ENCODE assay signal across 22 mouse cellular contexts in the genomic region with DNA sequence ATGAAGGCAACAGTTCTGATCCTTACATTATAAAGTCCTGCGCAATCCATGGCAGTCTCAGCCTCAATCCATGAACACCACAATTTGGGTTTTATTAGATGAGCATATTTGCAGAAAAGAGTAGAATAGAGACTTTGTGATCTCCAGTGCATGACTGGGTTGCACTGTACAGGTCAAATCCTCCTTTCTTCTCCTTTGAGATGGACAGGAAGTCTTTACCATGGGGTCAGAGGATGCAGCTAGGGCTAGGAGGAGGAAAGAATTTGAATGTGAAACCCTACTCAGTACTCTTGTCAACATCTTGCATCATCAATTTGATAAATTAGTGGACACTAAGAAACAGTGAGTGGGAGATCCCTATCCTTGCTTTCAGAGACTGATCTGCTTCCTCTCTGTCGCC.
A peak's percentile ranks its signal among the peaks of the same experiment; 100 is the strongest.
DNase-seq lines count a peak whose midpoint lies in the region; ATAC-seq and TF ChIP-seq lines count a peak whose summit lies in the region.
"Had no signal": no experiment of that assay in that cellular context is flagged by ENCODE, and none has a peak within 500 bp of the region (broad histone marks: within the 10 kb centered on the region; RNA-seq: fewer than 3 reads in every experiment).

No protein-coding gene starts in this region.

- H3K9me3 ChIP-seq in kidney, embryonic 14.5 days (ENCODE audit: control insufficient read depth, low read length) = no peaks in the 10 kb centered on the region
- H3K9me3 ChIP-seq in kidney, embryonic 15.5 days (replicated peaks) = no peaks in the 10 kb centered on the region
- no peaks in the 10 kb centered on the region for H3K9me3 ChIP-seq in kidney, embryonic 16.5 days (ENCODE audit: low read length)
- H3K9me3 ChIP-seq in kidney, postnatal 0 days (replicated peaks; ENCODE audit: low read length) = no peaks in the 10 kb centered on the region
- H3K9me3 ChIP-seq: G1E had no signal

- no peak overlapping the region for H3K9ac ChIP-seq in kidney, embryonic 14.5 days (ENCODE audit: low read depth, low read length)
- no peak overlapping the region for H3K9ac ChIP-seq in kidney, embryonic 15.5 days
- no peak overlapping the region for H3K9ac ChIP-seq in kidney, embryonic 16.5 days (replicated peaks; ENCODE audit: low read length)
- H3K9ac ChIP-seq in kidney, postnatal 0 days (ENCODE audit: low read depth, low read length) = no peak overlapping the region

- ATAC-seq in kidney, embryonic 14.5 days (ENCODE audit: low FRiP score, low TSS enrichment) = peak; percentile 87; the same call in 1 of the 2 replicates
- ATAC-seq in kidney, embryonic 15.5 days (replicated peaks; ENCODE audit: low FRiP score) = peak; percentile 90
- ATAC-seq in kidney, embryonic 16.5 days (ENCODE audit: low FRiP score, low TSS enrichment) = peak; percentile 87; the same call in 1 of the 2 replicates
- no peak for ATAC-seq in kidney, postnatal 0 days (replicated peaks; ENCODE audit: low FRiP score, low read depth)
- ATAC-seq: activated CD4-positive, CD25-positive, alpha-beta regulatory T cell, adult 4 months; CD4-positive, CD25-positive, alpha-beta regulatory T cell, adult 4 months; Patski had no signal

- no peaks in the 10 kb centered on the region for H3K4me1 ChIP-seq in kidney, embryonic 14.5 days (ENCODE audit: control insufficient read depth, insufficient read depth, low read length)
- H3K4me1 ChIP-seq in kidney, embryonic 15.5 days = no peaks in the 10 kb centered on the region
- H3K4me1 ChIP-seq in kidney, embryonic 16.5 days (ENCODE audit: insufficient read depth, low read length) = no peaks in the 10 kb centered on the region
- H3K4me1 ChIP-seq in kidney, postnatal 0 days (replicated peaks; ENCODE audit: insufficient read depth, low read length) = no peaks in the 10 kb centered on the region

- WGBS in kidney, embryonic 14.5 days = 59% methylated on average over 2 of the region's 2 CpGs
- 53% methylated on average over 2 of the region's 2 CpGs for WGBS in kidney, embryonic 15.5 days
- 63% methylated on average over 2 of the region's 2 CpGs for WGBS in kidney, embryonic 16.5 days
- 55% methylated on average over 2 of the region's 2 CpGs for WGBS in kidney, postnatal 0 days

- no peak for TF ChIP-seq CTCF in kidney, postnatal 0 days (IDR thresholded peaks at IDR 0.05; ENCODE audit: low read depth)

- no peak overlapping the region for H3K4me3 ChIP-seq in kidney, embryonic 14.5 days (ENCODE audit: low read length)
- no peak overlapping the region for H3K4me3 ChIP-seq in kidney, embryonic 15.5 days (replicated peaks)
- H3K4me3 ChIP-seq in kidney, embryonic 16.5 days (ENCODE audit: low read length) = no peak overlapping the region
- no peak overlapping the region for H3K4me3 ChIP-seq in kidney, postnatal 0 days (replicated peaks; ENCODE audit: low read depth, low read length)

- no peak for DNase-seq in kidney, postnatal 36 days
- no peak for DNase-seq in kidney, postnatal 25 days
- DNase-seq in kidney, adult 8-10 months = no peak
- DNase-seq in kidney, postnatal 0 days (ENCODE audit: low spot score) = peak; percentile 23
- DNase-seq in kidney, postnatal 10 days = no peak
- DNase-seq: adrenal gland, adult 2 months; adrenal gland, adult 8-10 months; adrenal gland, postnatal 10 days; adrenal gland, postnatal 14 days; adrenal gland, postnatal 25 days; adrenal gland, postnatal 36 days; B cell, adult 2 months; cerebellum, adult 11 months; cerebellum, adult 11-12 months had no signal

- H3K27me3 ChIP-seq in kidney, embryonic 14.5 days (ENCODE audit: control insufficient read depth, insufficient read depth, low read length) = no peaks in the 10 kb centered on the region
- H3K27me3 ChIP-seq in kidney, embryonic 15.5 days = no peaks in the 10 kb centered on the region
- no peaks in the 10 kb centered on the region for H3K27me3 ChIP-seq in kidney, embryonic 16.5 days (ENCODE audit: insufficient read depth, low read length)
- H3K27me3 ChIP-seq in kidney, postnatal 0 days (ENCODE audit: insufficient read depth, low read length) = no peaks in the 10 kb centered on the region
- H3K27me3 ChIP-seq: CH12.LX, Patski had no signal

- no peak overlapping the region for H3K4me2 ChIP-seq in kidney, embryonic 14.5 days (replicated peaks; ENCODE audit: low read depth, low read length)
- no peak overlapping the region for H3K4me2 ChIP-seq in kidney, embryonic 15.5 days
- H3K4me2 ChIP-seq in kidney, embryonic 16.5 days (replicated peaks; ENCODE audit: low read depth, low read length) = no peak overlapping the region
- no peak overlapping the region for H3K4me2 ChIP-seq in kidney, postnatal 0 days (ENCODE audit: low read length)

- H3K27ac ChIP-seq in kidney, embryonic 14.5 days (ENCODE audit: low read depth, low read length) = no peak overlapping the region
- H3K27ac ChIP-seq in kidney, embryonic 15.5 days = no peak overlapping the region
- H3K27ac ChIP-seq in kidney, embryonic 16.5 days (ENCODE audit: low read length) = no peak overlapping the region
- H3K27ac ChIP-seq in kidney, postnatal 0 days = no peak overlapping the region

- no peaks in the 10 kb centered on the region for H3K36me3 ChIP-seq in kidney, embryonic 14.5 days (ENCODE audit: control insufficient read depth, insufficient read depth, low read length)
- H3K36me3 ChIP-seq in kidney, embryonic 15.5 days = no peaks in the 10 kb centered on the region
- no peaks in the 10 kb centered on the region for H3K36me3 ChIP-seq in kidney, embryonic 16.5 days (ENCODE audit: insufficient read depth, low read length)
- H3K36me3 ChIP-seq in kidney, postnatal 0 days (ENCODE audit: insufficient read depth, low read length) = no peaks in the 10 kb centered on the region
- H3K36me3 ChIP-seq: G1E had no signal
